Mouse (Mus musculus) kidney, postnatal 0 days (tissue): ENCODE results near the gene Aamp. TPM values are rescaled to one million over a fixed set of nuclear protein-coding genes. Genes with fewer than 3 reads are reported as not detected.
"Not testable (repeated sequence)": the region's sequence is repeated elsewhere in the genome, so short reads cannot be mapped to it uniquely, and the experiment has no call there.

Experiments used
- ATAC-seq: fragments of 200-750 bp; cut with Nextera tagmentation; replicated peaks from 2 replicates; pipeline ENCODE4 v1.8.0; 2017; ENCODE audit warnings: low read depth, moderate number of reproducible peaks, moderate TSS enrichment, moderate library complexity; ENCODE audit not compliant: low FRiP score
- DNase-seq: peaks from one replicate; pipeline ENCODE4 v3.0.0-alpha.2; 2016; ENCODE audit warnings: low spot score
- H3K27ac ChIP-seq: fragments of 300-500 bp; sonication (generic); 2 replicates; pipeline ENCODE4 v1.5.1; 2014; ENCODE audit warnings: mild to moderate bottlenecking
- H3K27me3 ChIP-seq: fragments of 300-500 bp; sonication (generic); 2 replicates; pipeline ENCODE4 v1.6.1; 2014; ENCODE audit warnings: low read length, mixed read lengths; ENCODE audit not compliant: insufficient read depth
- H3K36me3 ChIP-seq: fragments of 300-500 bp; sonication (generic); 2 replicates; pipeline ENCODE4 v1.6.1; 2014; ENCODE audit warnings: low read length, mixed read lengths; ENCODE audit not compliant: insufficient read depth
- H3K4me1 ChIP-seq: fragments of 300-500 bp; sonication (generic); replicated peaks from 2 replicates; pipeline ENCODE4 v1.6.1; 2014; ENCODE audit warnings: antibody characterized with exemption, low read length, mixed read lengths; ENCODE audit not compliant: insufficient read depth
- H3K4me2 ChIP-seq: fragments of 300-500 bp; sonication (generic); 2 replicates; pipeline ENCODE4 v1.6.1; 2014; ENCODE audit warnings: mild to moderate bottlenecking, low read length, moderate library complexity, mixed read lengths
- H3K4me3 ChIP-seq: fragments of 300-500 bp; sonication (generic); replicated peaks from 2 replicates; pipeline ENCODE4 v1.5.1; 2014; ENCODE audit warnings: low read depth, low read length
- H3K9ac ChIP-seq: fragments of 300-500 bp; sonication (generic); 2 replicates; pipeline ENCODE4 v1.6.1; 2014; ENCODE audit warnings: low read depth, low read length
- H3K9me3 ChIP-seq: fragments of 300-500 bp; sonication (generic); replicated peaks from 2 replicates; pipeline ENCODE4 v1.6.1; 2016; ENCODE audit warnings: low read length, inconsistent platforms, mixed read lengths
- CTCF ChIP-seq: IDR thresholded peaks from 2 replicates; pipeline ENCODE4 v1.5.1; 2016; ENCODE audit warnings: antibody characterized with exemption, low read depth, mild to moderate bottlenecking, moderate library complexity
- WGBS: fragments of 180-500 bp; shearing (Covaris S2); extraction: QIAGEN DNeasy Blood & Tissue Kit; methylation state at CpG from one replicate; pipeline ENCODE4 v1.1.7; 2014; 5-methylcytosine and 5-hydroxymethylcytosine counted together
- polyA plus RNA-seq: library from polyadenylated mRNA; unstranded; fragments of >200 nt; fragmentation: Nextera tagmentation; extraction: Ambion mirVana; gene quantifications from 2 replicates; pipeline ENCODE4 v1.2.1, GENCODE M21; 2015

The Aamp gene
- polyA plus RNA-seq, 1 experiment from 2014 or later = 248 TPM

GRCm38 (mm10) chr1:74290141-74290540 lies 5.6 kb upstream of the Aamp start:
- DNase-seq (no peak), ATAC-seq (no peak)
- Histone ChIP-seq H3K4me2 (no peak overlapping the region), H3K4me3 (no peak overlapping the region), H3K27ac (0 out of 2 replicates have a peak overlapping the region, but pooled peaks have one; percentile 8), H3K9ac (no peak overlapping the region), H3K4me1 (peaks cover 16% of the 10 kb centered on the region), H3K9me3 (no peaks in the 10 kb centered on the region), H3K36me3 (peaks cover 34% of the 10 kb centered on the region), H3K27me3 (no peaks in the 10 kb centered on the region)
- no peak for TF ChIP-seq CTCF
- 93% methylated on average over 5 of the region's 5 CpGs for WGBS

- Histone ChIP-seq H3K27me3 (no peaks in the 10 kb centered on the region), H3K27ac (0 out of 2 replicates have a peak overlapping the region, but pooled peaks have one; percentile 8), H3K4me3 (no peak overlapping the region), H3K4me2 (no peak overlapping the region), H3K4me1 (peaks cover 12% of the 10 kb centered on the region), H3K9ac (no peak overlapping the region), H3K9me3 (no peaks in the 10 kb centered on the region), H3K36me3 (peaks cover 34% of the 10 kb centered on the region)
- no peak for ATAC-seq
- WGBS = 73% methylated on average over 2 of the region's 2 CpGs
- no peak for TF ChIP-seq CTCF
- no peak for DNase-seq
Observed at GRCm38 (mm10) chr1:74289740-74290139, 5.2 kb upstream of the Aamp start.

GRCm38 (mm10) chr1:74289248-74289647 lies 4.7 kb upstream of the Aamp start:
- Histone ChIP-seq H3K36me3 (peaks cover 34% of the 10 kb centered on the region), H3K27me3 (no peaks in the 10 kb centered on the region)
- WGBS = 78% methylated on average over 9 of the region's 9 CpGs

GRCm38 (mm10) chr1:74288327-74288726 lies 3.8 kb upstream of the Aamp start:
- no peak overlapping the region for H3K9ac ChIP-seq
- DNase-seq (no peak), ATAC-seq (no peak)
- H3K27ac ChIP-seq = no peak overlapping the region
- no peak overlapping the region for H3K4me2 ChIP-seq
- peaks cover 10% of the 10 kb centered on the region for H3K4me1 ChIP-seq
- H3K36me3 ChIP-seq = peaks cover 34% of the 10 kb centered on the region
- H3K27me3 ChIP-seq = no peaks in the 10 kb centered on the region
- H3K9me3 ChIP-seq = no peaks in the 10 kb centered on the region
- no peak for TF ChIP-seq CTCF
- WGBS = 83% methylated on average over 4 of the region's 4 CpGs
- H3K4me3 ChIP-seq = no peak overlapping the region

More at GRCm38 (mm10) chr1:74289248-74289647, 4.7 kb upstream of the Aamp start:
- no peak overlapping the region for H3K9ac ChIP-seq
- H3K4me3 ChIP-seq = no peak overlapping the region
- DNase-seq = no peak
- no peak overlapping the region for H3K27ac ChIP-seq
- peaks cover 10% of the 10 kb centered on the region for H3K4me1 ChIP-seq
- TF ChIP-seq CTCF = no peak
- no peak for ATAC-seq
- H3K9me3 ChIP-seq = no peaks in the 10 kb centered on the region
- H3K4me2 ChIP-seq = no peak overlapping the region

GRCm38 (mm10) chr1:74286869-74287607 lies 2.5 kb upstream of the Aamp start:
- H3K27me3 ChIP-seq, H3K9ac ChIP-seq, H3K4me2 ChIP-seq, H3K9me3 ChIP-seq, H3K27ac ChIP-seq, DNase-seq, H3K4me3 ChIP-seq, ATAC-seq: not testable (repeated sequence)
- Histone ChIP-seq H3K4me1 (peaks cover 10% of the 10 kb centered on the region), H3K36me3 (peaks cover 27% of the 10 kb centered on the region)
- TF ChIP-seq CTCF = peak; percentile 58
- WGBS = 56% methylated on average over 15 of the region's 17 CpGs

GRCm38 (mm10) chr1:74285212-74286010 lies 873 bp upstream of the Aamp start:
- H3K27ac ChIP-seq = no peak overlapping the region
- no peaks in the 10 kb centered on the region for H3K9me3 ChIP-seq
- peak overlapping the region; percentile 63 for H3K4me2 ChIP-seq
- no peak for ATAC-seq
- H3K4me3 ChIP-seq = peak overlapping the region; percentile 73
- H3K27me3 ChIP-seq = no peaks in the 10 kb centered on the region
- peak overlapping the region; percentile 69 for H3K9ac ChIP-seq
- H3K4me1 ChIP-seq = peaks cover 10% of the 10 kb centered on the region
- DNase-seq = no peak
- peaks cover 34% of the 10 kb centered on the region for H3K36me3 ChIP-seq
- WGBS = 2% methylated on average over 23 of the region's 23 CpGs
- no peak for TF ChIP-seq CTCF
